Mouse (Mus musculus) ES-Bruce4 (cell line): ENCODE data around the gene Gm10775.

Experiments used
- CTCF ChIP-seq: IDR thresholded peaks from one replicate; pipeline ENCODE4 v1.8.1; 2011; ENCODE audit warnings: low read depth, low read length
- POLR2A ChIP-seq: IDR thresholded peaks from one replicate; pipeline ENCODE4 v1.8.1; 2011; ENCODE audit warnings: low read length; ENCODE audit not compliant: insufficient read depth

DNA sequence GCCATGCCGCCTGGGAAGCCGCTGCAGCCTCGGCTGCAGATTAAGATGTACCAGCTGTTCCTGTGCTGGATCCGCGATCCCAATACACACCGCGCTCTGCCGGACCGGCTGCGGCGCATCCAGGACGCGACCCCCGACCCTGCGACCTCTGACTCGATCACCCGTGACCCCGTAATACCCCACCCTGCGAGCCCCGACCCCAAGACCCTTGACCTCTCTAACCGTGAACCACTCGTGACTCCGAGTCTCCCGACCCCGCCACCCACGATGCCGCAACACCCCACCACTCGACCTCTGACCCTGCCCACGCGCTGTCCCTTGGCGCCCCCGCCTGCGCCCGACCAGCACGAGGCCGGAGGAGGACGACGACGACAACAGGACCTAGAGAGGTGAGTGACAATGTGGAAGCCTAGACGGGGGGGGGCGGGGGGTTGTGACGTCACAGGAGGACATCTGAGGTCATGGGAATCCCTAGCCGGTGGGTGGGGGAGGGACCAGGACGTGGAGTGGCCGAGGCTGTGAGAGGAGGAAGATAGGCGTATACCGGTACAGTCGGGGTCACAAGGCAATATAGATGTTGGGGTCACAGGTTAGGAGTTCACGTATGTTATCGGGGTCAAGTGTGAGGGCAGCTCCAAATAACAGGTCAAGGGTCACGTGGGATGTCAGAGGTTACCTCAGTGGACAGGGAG lies 17.6 kb upstream of the Gm10775 start:
- TF ChIP-seq POLR2A (no peak), CTCF (no peak)
